ENCODE assay signal across 8 mouse cellular contexts in genomic region chr19:37886355-37887120, GRCm38 (mm10).
A peak's percentile ranks its signal among the peaks of the same experiment; 100 is the strongest.
DNase-seq lines count a peak whose midpoint lies in the region; ATAC-seq lines count a peak whose summit lies in the region.

No protein-coding gene starts in this region.

- DNase-seq in ovary, postnatal 10 days (ENCODE audit: low spot score) = peak; percentile 10
- no peak for DNase-seq in ovary, postnatal 36 days (ENCODE audit: low spot score)
- DNase-seq in cerebellum, adult 9-10 months = peak; percentile 43
- peak; percentile 47 for DNase-seq in induced T-regulatory cell, adult 2 months (ENCODE audit: low read depth)
- peak; percentile 66 to 84 for DNase-seq in left cerebral cortex, postnatal 14 days (ENCODE audit: low spot score in 2 of 2)
- peak; percentile 58 for DNase-seq in midbrain, embryonic 10.5 days (ENCODE audit: low spot score)

- H3K4me1 ChIP-seq in midbrain, embryonic 10.5 days = peaks cover 8% of the 10 kb centered on the region
- no peaks in the 10 kb centered on the region for H3K4me1 ChIP-seq in stomach, embryonic 15.5 days

- no peak overlapping the region for H3K27ac ChIP-seq in midbrain, embryonic 10.5 days (replicated peaks)
- H3K27ac ChIP-seq in stomach, embryonic 15.5 days = no peak overlapping the region

- peak overlapping the region; percentile 26; the same call in 1 of the 2 replicates for H3K4me3 ChIP-seq in midbrain, embryonic 10.5 days
- H3K4me3 ChIP-seq in stomach, embryonic 15.5 days (replicated peaks) = peak overlapping the region; percentile 26

- peak overlapping the region; percentile 55 for H3K4me2 ChIP-seq in stomach, embryonic 15.5 days

- peak; percentile 90 for ATAC-seq in frontal cortex, adult (ENCODE audit: low TSS enrichment)
- no peak for ATAC-seq in stomach, embryonic 15.5 days (ENCODE audit: insufficient read depth, low FRiP score, low read depth)

- intact Hi-C loops in left cerebral cortex, postnatal 14 days (cut with DNase I) = loop anchor here (2.0 kb wide), 1 partner anchor 182 kb away; no protein-coding TSS in a partner anchor

- no peaks in the 10 kb centered on the region for H3K9me3 ChIP-seq in midbrain, embryonic 10.5 days (replicated peaks)
- H3K9me3 ChIP-seq in stomach, embryonic 15.5 days = no peaks in the 10 kb centered on the region

- no peak overlapping the region for H3K9ac ChIP-seq in stomach, embryonic 15.5 days

- peaks cover 100% of the 10 kb centered on the region for H3K27me3 ChIP-seq in midbrain, embryonic 10.5 days (ENCODE audit: low read depth, poor library complexity, severe bottlenecking)
- H3K27me3 ChIP-seq in stomach, embryonic 15.5 days (replicated peaks) = no peaks in the 10 kb centered on the region; the same call in 1 of the 2 replicates

- 18% methylated on average over 15 of the region's 15 CpGs for WGBS in midbrain, embryonic 10.5 days
- 8% methylated on average over 15 of the region's 15 CpGs for WGBS in stomach, embryonic 15.5 days

- no peaks in the 10 kb centered on the region for H3K36me3 ChIP-seq in midbrain, embryonic 10.5 days
- no peaks in the 10 kb centered on the region for H3K36me3 ChIP-seq in stomach, embryonic 15.5 days
